Mouse (Mus musculus): Measurements from ENCODE around the gene Stoml1.

Stoml1 gene

DNA sequence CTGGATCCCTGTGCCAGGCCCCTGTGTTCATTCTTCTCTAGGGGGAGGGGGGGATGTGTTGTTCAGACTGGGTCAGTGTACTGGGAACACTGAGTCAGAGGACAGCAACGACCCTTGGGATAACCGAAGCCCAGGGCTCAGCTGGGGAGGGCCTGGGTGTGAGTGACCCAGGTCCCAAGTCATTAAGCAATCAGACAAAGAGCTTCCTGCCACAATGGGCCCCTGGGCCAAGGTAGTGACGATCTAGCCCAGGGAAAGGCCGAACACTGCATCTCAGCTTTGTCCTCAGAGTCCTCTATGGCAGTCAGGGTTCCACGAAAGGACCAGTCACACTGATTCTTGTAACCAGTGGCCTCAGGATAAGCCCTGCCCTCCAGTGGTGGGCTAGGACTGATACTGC, 50.2 kb downstream of the Stoml1 start:
- no peak for DNase-seq (ENCODE audit: low spot score in 2 of 2)

DNA sequence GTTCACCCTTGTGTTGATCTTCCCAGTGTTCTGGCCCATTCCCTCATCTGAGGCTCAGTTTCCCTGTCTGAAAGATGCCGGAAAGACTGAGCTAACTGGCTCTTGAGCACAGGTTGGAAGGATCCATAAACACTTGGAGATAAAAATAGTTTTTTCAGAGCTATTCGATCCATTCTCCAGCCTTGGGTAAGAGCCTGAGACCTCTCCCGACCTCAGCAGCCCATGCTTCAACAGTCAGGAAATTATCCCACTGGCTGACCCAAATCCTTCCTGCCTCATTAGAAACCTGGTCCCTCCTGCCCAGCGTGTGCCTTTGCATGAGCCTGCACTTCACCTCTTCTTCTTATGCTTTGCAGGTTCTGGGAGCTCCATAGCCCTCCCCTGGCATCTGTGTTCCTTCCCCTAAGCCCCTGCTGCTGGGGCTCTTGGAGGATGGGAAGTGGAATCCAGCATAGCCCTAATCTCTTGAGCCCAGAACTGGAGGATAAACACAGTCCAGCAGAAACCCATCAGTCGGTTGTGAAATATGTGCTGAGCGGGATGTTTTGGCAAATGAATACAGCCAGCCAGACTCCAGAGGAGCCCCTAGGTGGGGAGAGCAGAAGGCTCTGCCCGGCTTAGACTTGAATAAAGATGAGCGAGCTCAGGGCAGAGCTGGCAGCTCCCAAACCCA, 50.8 kb downstream of the Stoml1 start:
- no peak for DNase-seq (ENCODE audit: low spot score in 2 of 2)

DNA sequence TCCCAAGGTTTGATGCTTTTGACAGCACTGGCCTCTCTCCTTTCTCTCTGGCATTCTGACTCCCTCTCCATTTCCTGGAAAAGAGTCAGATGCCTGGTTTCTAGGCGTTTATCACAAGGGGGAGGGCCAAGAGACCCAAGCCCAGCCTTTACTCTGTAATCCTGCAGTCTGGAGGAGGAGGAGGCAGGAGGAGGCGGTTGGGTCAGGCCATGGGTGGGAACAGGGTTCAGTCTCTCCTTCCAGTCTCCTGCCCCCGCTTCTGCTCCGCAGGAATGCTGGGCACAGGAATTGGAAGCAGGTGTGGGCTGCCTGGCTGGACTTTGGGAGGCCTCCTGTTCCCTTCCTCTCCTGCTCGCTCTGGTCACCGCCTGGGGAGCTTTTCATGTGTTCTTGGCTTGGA, 52.7 kb downstream of the Stoml1 start:
- no peak for DNase-seq (ENCODE audit: low spot score in 2 of 2)

DNA sequence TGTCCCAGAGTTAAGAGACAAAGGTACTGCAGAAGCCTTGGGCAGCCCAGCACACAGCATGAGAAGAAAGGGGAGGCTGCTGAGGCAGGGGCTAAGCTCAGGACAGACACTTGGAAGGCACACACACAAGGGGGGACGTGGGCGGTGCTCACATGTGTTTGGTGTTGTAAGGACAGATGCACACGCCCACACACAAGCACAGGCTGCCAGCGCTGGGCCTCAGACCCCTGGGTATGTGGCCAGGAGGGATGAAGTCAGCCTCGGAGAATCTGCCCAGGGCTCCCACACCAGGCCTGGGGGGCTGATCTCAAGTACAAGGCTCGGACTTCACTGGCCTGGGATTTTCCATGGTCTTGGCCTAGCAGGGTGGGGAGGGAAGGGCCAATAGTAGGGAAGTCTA, 55.4 kb downstream of the Stoml1 start:
- DNase-seq (ENCODE audit: low spot score in 2 of 2): peak; percentile 41 to 56

DNA sequence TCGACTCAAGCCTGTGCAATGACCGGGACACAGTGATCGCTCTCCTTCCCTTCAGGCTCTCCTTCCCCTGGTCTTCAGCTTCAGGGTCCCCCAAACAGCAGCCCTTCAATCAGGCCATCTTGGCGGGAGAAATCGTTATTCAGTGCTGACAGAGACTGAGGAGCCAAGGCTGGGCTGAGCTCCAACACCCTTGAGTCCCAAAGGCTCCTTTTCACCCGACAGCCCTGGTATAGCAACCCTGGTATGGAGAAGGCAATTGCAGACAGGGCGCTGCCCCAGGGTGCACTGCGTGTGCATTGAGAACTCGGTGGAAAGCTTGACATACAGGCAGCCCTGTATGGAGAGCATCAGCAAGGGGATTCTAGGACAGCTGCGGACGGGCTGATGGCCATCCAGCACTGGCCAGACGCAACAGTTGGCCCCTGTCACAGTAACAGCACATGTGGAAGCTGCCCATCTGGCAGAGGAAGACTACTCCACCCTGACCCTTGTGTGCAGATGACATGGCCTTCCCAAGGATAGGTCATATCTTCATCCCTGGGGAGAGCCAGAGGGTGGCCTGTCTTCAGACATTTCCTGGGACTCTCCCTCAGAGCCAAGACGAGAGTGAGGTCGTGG, 57.2 kb downstream of the Stoml1 start:
- no peak for DNase-seq (ENCODE audit: low spot score in 2 of 2)

DNA sequence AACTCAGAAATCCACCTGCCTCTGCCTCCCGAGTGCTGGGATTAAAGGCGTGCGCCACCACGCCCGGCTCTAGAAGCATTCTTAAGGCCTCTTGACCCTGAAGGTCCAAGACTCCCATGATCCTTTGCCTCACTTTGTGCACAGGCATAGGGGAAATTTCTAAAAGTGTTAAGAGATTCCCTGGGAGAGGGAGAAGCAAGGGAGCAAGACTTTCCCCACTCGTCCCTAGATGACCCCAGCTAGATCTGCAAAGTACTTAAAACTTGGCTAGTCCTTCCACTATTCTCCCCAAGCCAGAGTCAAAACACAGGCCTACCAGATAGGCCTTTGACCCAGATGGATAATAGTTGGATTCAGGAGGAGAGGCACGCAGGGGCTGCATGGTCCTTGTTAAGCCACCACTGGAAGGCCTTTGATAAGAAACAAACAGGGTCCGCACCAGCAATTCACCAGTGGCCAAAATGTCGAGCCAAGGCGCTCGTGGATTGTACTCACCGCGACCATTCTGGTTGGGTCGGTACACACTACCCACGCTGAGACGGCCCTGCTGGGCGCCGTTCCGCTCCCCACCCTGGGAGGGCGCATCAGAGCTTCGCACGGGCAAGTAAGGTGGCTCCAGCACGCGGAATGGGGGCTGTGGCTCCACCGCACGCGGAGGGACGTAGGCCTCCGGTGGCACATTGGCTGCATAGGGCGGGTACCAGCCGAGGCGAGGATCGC, 58.4 kb downstream of the Stoml1 start:
- DNase-seq (ENCODE audit: low spot score in 2 of 2): no peak

Measured in right cerebral cortex, adult 2 months (tissue).